Mouse (Mus musculus): Measurements from ENCODE around the gene Gm6525.

DNA sequence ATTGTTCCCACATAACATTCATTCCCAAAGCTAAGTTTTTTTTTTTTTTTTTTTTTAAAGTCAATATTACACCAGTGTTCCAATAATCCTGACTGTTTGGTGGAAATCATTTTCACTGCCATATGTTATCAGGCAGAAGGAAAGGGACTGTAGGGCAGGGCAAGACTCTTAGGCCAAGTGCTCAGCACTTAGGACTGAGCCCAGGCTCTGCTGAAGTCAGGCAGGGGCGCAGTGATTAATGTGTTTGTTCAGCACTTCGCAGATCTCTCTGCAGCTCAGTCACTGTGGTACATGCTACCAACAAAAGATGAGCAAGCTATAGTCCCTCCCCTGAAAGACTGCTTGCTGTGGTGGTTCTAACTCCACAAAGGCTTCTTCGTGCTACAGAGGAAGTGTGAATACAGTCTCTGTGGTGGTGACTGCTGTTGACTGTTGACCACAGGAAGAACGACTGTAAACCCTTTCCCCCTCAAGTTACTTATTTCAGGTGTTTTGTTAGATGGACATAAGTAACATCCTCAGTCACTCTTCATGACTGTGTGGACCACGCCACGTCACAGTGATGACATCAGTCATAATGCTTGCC, 48.1 kb upstream of the Gm6525 start:
- TF ChIP-seq CTCF (conservative IDR thresholded peaks at IDR 0.05 in 1 of 2, IDR thresholded peaks at IDR 0.05 in 1 of 2; ENCODE audit: low read depth in 2 of 2, low read length in 2 of 2) = no peak
- TF ChIP-seq EP300 (IDR thresholded peaks at IDR 0.05; ENCODE audit: low read length) = no peak
- TF ChIP-seq POLR2A (IDR thresholded peaks at IDR 0.05; ENCODE audit: low read depth, low read length) = no peak
- no peak for TF ChIP-seq JUN (IDR thresholded peaks at IDR 0.05; ENCODE audit: insufficient read depth, low read depth, low read length)
- no peak for TF ChIP-seq CHD2 (IDR thresholded peaks at IDR 0.05; ENCODE audit: low read length)
- TF ChIP-seq MYC (IDR thresholded peaks at IDR 0.05; ENCODE audit: low read depth, low read length) = no peak
- TF ChIP-seq USF2 (conservative IDR thresholded peaks at IDR 0.05; ENCODE audit: low read depth, low read length) = no peak
- TF ChIP-seq RCOR1 (conservative IDR thresholded peaks at IDR 0.05; ENCODE audit: low read depth, low read length) = no peak
- no peak for TF ChIP-seq ZC3H11A (IDR thresholded peaks at IDR 0.05; ENCODE audit: low read depth, low read length)
- TF ChIP-seq MAFK (IDR thresholded peaks at IDR 0.05; ENCODE audit: insufficient replicate concordance, low read length) = no peak
- no peak for TF ChIP-seq ZKSCAN1 (IDR thresholded peaks at IDR 0.05; ENCODE audit: borderline replicate concordance, low read depth, low read length)
- TF ChIP-seq IRF4 (IDR thresholded peaks at IDR 0.05; ENCODE audit: low read depth, low read length) = no peak
